Comparison of ENCODE assay signal across 7 mouse cellular contexts in the genomic region with DNA sequence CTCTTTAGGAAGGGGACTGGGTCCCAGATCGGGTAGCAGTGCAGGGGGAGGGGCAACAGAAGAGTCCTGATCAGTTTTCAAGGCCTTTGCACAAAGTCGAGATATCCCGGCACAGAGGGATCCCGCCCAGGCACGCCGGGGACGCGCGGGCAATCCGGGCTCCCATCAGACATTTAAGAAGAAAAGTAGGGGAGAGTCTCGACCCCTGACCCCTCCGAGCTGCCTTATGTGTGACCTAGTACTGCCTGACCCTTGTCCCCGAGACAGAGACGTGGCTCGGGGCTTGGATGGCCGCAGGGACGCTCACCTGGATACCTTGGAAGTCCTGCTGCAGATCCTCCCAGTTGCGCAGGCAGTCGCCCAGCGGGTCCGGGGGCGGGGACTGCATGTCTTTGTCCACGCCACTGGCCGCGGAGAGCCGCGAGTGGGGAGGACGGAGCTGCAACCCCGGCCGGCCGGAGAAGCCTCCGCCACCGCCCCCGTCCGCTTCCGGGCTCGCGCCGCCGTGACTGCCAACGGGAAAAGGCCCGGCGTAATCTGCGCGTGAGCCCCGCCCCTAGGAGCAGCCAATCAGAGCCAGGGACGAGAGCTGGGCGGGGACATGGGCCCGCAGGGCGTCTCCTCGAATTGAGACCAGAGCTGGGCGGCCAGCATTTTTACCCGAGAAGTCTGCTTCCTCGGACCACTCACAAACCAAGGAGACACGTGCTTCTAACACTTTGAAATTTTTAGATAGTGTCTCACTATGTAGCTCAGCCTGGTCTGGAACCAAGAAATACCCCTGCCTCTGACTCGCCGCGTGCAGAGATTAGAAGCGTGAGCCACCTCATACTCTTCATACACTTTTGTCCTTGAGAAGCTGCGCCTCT. TPM values are rescaled to one million over a fixed set of nuclear protein-coding genes. Genes with fewer than 3 reads are reported as not detected.
A peak's percentile ranks its signal among the peaks of the same experiment; 100 is the strongest.
DNase-seq lines count a peak whose midpoint lies in the region; ATAC-seq and TF ChIP-seq lines count a peak whose summit lies in the region.

A gene (minus strand): TSS at position 708 of the 869 bp plus-strand sequence.

- peak; percentile 94 for DNase-seq in adrenal gland, adult 8-10 months
- DNase-seq in embryo, embryonic 9.5 days (ENCODE audit: extremely low spot score): peak; percentile 94
- DNase-seq in gonadal fat pad, adult 2 months (ENCODE audit: low read depth): no peak
- peak; percentile 95 for DNase-seq in left cerebral cortex, postnatal 4 days

- peak; percentile 12; the same call in 1 of the 2 replicates for TF ChIP-seq CTCF in intestine, postnatal 0 days (IDR thresholded peaks at IDR 0.05; ENCODE audit: low read depth)
- no peak for TF ChIP-seq CTCF in small intestine, adult 2 months (IDR thresholded peaks at IDR 0.05; ENCODE audit: extremely low read depth, insufficient read length, insufficient replicate concordance, low read depth, low read length)

- H3K9me3 ChIP-seq in intestine, postnatal 0 days (ENCODE audit: control insufficient read depth): no peaks in the 10 kb centered on the region; the same call in 1 of the 2 replicates
- peaks cover 14% of the 10 kb centered on the region for H3K9me3 ChIP-seq in midbrain, embryonic 12.5 days

- H3K4me1 ChIP-seq in intestine, postnatal 0 days (replicated peaks; ENCODE audit: control insufficient read depth, insufficient read depth, low read length): peaks cover 9% of the 10 kb centered on the region
- peaks cover 19% of the 10 kb centered on the region for H3K4me1 ChIP-seq in midbrain, embryonic 12.5 days
- H3K4me1 ChIP-seq in small intestine, adult 2 months (ENCODE audit: control insufficient read depth, insufficient read depth, insufficient read length, low read length): peaks cover 15% of the 10 kb centered on the region; the same call in 1 of the 2 replicates

- WGBS in intestine, postnatal 0 days: under 1% methylated on average over 60 of the region's 60 CpGs
- WGBS in midbrain, embryonic 12.5 days: 1% methylated on average over 60 of the region's 60 CpGs
- WGBS in small intestine, adult 2 months: under 1% methylated on average over 60 of the region's 60 CpGs

- intact Hi-C loops in left cerebral cortex, postnatal 4 days (cut with DNase I): no loop called here

- peak within 1 kb of the TSS; percentile 95 for H3K4me2 ChIP-seq in intestine, postnatal 0 days (replicated peaks; ENCODE audit: low read depth)
- peak within 1 kb of the TSS; percentile 96 for H3K4me2 ChIP-seq in midbrain, embryonic 12.5 days (replicated peaks)

- H3K27ac ChIP-seq in intestine, postnatal 0 days (ENCODE audit: low read depth, low read length): peak within 1 kb of the TSS; percentile 80
- H3K27ac ChIP-seq in midbrain, embryonic 12.5 days (replicated peaks): peak within 1 kb of the TSS; percentile 58
- peak within 1 kb of the TSS; percentile 89 for H3K27ac ChIP-seq in small intestine, adult 2 months (ENCODE audit: insufficient read depth, low read depth, low read length)

- H3K9ac ChIP-seq in intestine, postnatal 0 days (ENCODE audit: low read depth, low read length): peak within 1 kb of the TSS; percentile 83
- peak within 1 kb of the TSS; percentile 74 for H3K9ac ChIP-seq in midbrain, embryonic 12.5 days (replicated peaks)

- peak; percentile 90 for ATAC-seq in intestine, postnatal 0 days
- ATAC-seq in midbrain, embryonic 12.5 days (ENCODE audit: low FRiP score, low read depth): peak; percentile 96

- no peaks in the 10 kb centered on the region for H3K27me3 ChIP-seq in intestine, postnatal 0 days (replicated peaks; ENCODE audit: control insufficient read depth, insufficient read depth, low read length)
- H3K27me3 ChIP-seq in midbrain, embryonic 12.5 days: peaks cover 21% of the 10 kb centered on the region
- no peaks in the 10 kb centered on the region for H3K27me3 ChIP-seq in small intestine, adult 2 months (ENCODE audit: control insufficient read depth, insufficient read depth, low read length)

- peak within 1 kb of the TSS; percentile 87 for H3K4me3 ChIP-seq in intestine, postnatal 0 days (ENCODE audit: low read depth, low read length)
- peak within 1 kb of the TSS; percentile 91 for H3K4me3 ChIP-seq in midbrain, embryonic 12.5 days
- H3K4me3 ChIP-seq in small intestine, adult 2 months (ENCODE audit: low read depth, low read length): peak within 1 kb of the TSS; percentile 69

- TF ChIP-seq POLR2A in small intestine, adult 2 months (IDR thresholded peaks at IDR 0.05; ENCODE audit: low read depth, low read length): no peak; the same call in none of the 2 replicates

- H3K36me3 ChIP-seq in intestine, postnatal 0 days (ENCODE audit: control insufficient read depth, insufficient read depth): peaks cover 12% of the 10 kb centered on the region; the same call in 1 of the 2 replicates
- peaks cover 18% of the 10 kb centered on the region; the same call in 1 of the 2 replicates for H3K36me3 ChIP-seq in midbrain, embryonic 12.5 days
- peaks cover 23% of the 10 kb centered on the region for H3K36me3 ChIP-seq in small intestine, adult 2 months (ENCODE audit: control insufficient read depth, insufficient read depth, low read length)

RNA-seq across cellular contexts. Expression of the gene that starts here (rescaled TPM):
- 10 to 100 TPM; 33.3 to 60.0 (median 44.2) TPM for total RNA-seq in adrenal gland, adult 8-10 months (2022)
- 118 and 209 TPM in 2 replicates for polyA plus RNA-seq in gonadal fat pad, adult 2 months (2012; rRNA removed)
- 127 and 132 TPM in 2 replicates for polyA plus RNA-seq in intestine, postnatal 0 days (2015; fragmentation: Nextera tagmentation; extraction: Ambion mirVana)
- 10 to 100 TPM; 44.4 to 47.0 TPM for total RNA-seq in left cerebral cortex, postnatal 4 days (2021)
- polyA plus RNA-seq in midbrain, embryonic 12.5 days (2016; fragmentation: Nextera tagmentation; extraction: Ambion mirVana): 58.3 and 65.3 TPM in 2 replicates
- polyA plus RNA-seq in small intestine, adult 2 months (2012; rRNA removed): 111 and 261 TPM in 2 replicates
